Mouse (Mus musculus) MEL (cell line): ENCODE measurements around the gene Prl3d3. TPM values are rescaled to one million over a fixed set of nuclear protein-coding genes. Genes with fewer than 3 reads are reported as not detected.
"Not testable (repeated sequence)": the region's sequence is repeated elsewhere in the genome, so short reads cannot be mapped to it uniquely, and the experiment has no call there.

Experiments used
- DNase-seq: peaks from one replicate; pipeline ENCODE4 v3.0.0; 2011; ENCODE audit warnings: low read depth, low spot score
- H3K27ac ChIP-seq: 2 replicates; pipeline ENCODE4 v1.5.1; 2012; ENCODE audit warnings: low read depth, mild to moderate bottlenecking, control low read depth, low read length, moderate library complexity; ENCODE audit not compliant: control insufficient read depth
- H3K27me3 ChIP-seq, 2 experiments: fragments of 150-350 bp in 1 of 2; sonication (generic) in 1 of 2; 2 replicates each; pipeline ENCODE4 v1.6.1; 2012; ENCODE audit warnings: low read length in 2 of 2, mild to moderate bottlenecking in 2 of 2, improper control_type of control experiment in 1 of 2, moderate library complexity in 1 of 2; ENCODE audit not compliant: insufficient read depth in 2 of 2, control insufficient read depth in 1 of 2
- H3K36me3 ChIP-seq, 2 experiments: 2 replicates each; pipeline ENCODE4 v1.6.1; 2012 to 2014; ENCODE audit warnings: low read length in 2 of 2, improper control_type of control experiment in 1 of 2, inconsistent platforms in 1 of 2, mild to moderate bottlenecking in 1 of 2; ENCODE audit not compliant: insufficient read depth in 2 of 2, control insufficient read depth in 1 of 2
- H3K4me1 ChIP-seq, 2 experiments: fragments of 150-350 bp in 1 of 2; sonication (generic) in 1 of 2; 2 replicates each; pipeline ENCODE4 v1.6.1; 2012; ENCODE audit warnings: low read length in 2 of 2, improper control_type of control experiment in 1 of 2, mild to moderate bottlenecking in 1 of 2; ENCODE audit not compliant: insufficient read depth in 2 of 2, control insufficient read depth in 1 of 2
- H3K4me3 ChIP-seq, 2 experiments: fragments of 150-350 bp in 1 of 2; sonication (generic) in 1 of 2; 2 replicates each; pipeline ENCODE4 v1.5.1; 2012; ENCODE audit warnings: low read depth in 2 of 2, low read length in 2 of 2, mild to moderate bottlenecking in 2 of 2, moderate library complexity in 2 of 2, control low read depth in 1 of 2, improper control_type of control experiment in 1 of 2; ENCODE audit not compliant: control insufficient read depth in 1 of 2, insufficient read depth in 1 of 2
- H3K79me2 ChIP-seq: 2 replicates; pipeline ENCODE4 v1.6.1; 2012; ENCODE audit warnings: mild to moderate bottlenecking, low read length, moderate library complexity; ENCODE audit not compliant: control insufficient read depth, poor library complexity, insufficient read depth
- H3K9ac ChIP-seq: 2 replicates; pipeline ENCODE4 v1.6.1; 2012; ENCODE audit warnings: low read depth, mild to moderate bottlenecking, control low read depth, low read length, moderate library complexity; ENCODE audit not compliant: control insufficient read depth, poor library complexity, severe bottlenecking
- H3K9me3 ChIP-seq: fragments of 150-350 bp; sonication (generic); replicated peaks from 2 replicates; pipeline ENCODE4 v1.6.1; 2012; ENCODE audit warnings: mild to moderate bottlenecking, low read length, improper control_type of control experiment, moderate library complexity; ENCODE audit not compliant: insufficient read depth
- BHLHE40 ChIP-seq: IDR thresholded peaks from 2 replicates; pipeline ENCODE4 v1.6.1; 2012; ENCODE audit warnings: low read depth, mild to moderate bottlenecking, inconsistent platforms, low read length, improper control_type of control experiment, borderline replicate concordance
- CHD1 ChIP-seq: IDR thresholded peaks from 2 replicates; pipeline ENCODE4 v1.6.1; 2012; ENCODE audit warnings: low read depth, mild to moderate bottlenecking, inconsistent platforms, low read length, improper control_type of control experiment
- CTCF ChIP-seq, 3 experiments: IDR thresholded peaks in 2 of 3; conservative IDR thresholded peaks in 1 of 3; 2 replicates each; pipeline ENCODE4 v1.5.1; 2011 to 2012; ENCODE audit warnings: low read length in 3 of 3, low read depth in 2 of 3, mild to moderate bottlenecking in 2 of 3, improper control_type of control experiment in 1 of 3, inconsistent platforms in 1 of 3, mixed read lengths in 1 of 3, moderate library complexity in 1 of 3; ENCODE audit not compliant: control insufficient read depth in 1 of 3, insufficient read depth in 1 of 3, poor library complexity in 1 of 3, severe bottlenecking in 1 of 3
- E2F4 ChIP-seq: IDR thresholded peaks from 2 replicates; pipeline ENCODE4 v1.6.1; 2011; ENCODE audit warnings: low read depth, low read length, improper control_type of control experiment, borderline replicate concordance
- ELF1 ChIP-seq: IDR thresholded peaks from 2 replicates; pipeline ENCODE4 v1.6.1; 2014; ENCODE audit warnings: low read depth, mild to moderate bottlenecking, inconsistent platforms, low read length, improper control_type of control experiment, moderate library complexity
- EP300 ChIP-seq, 2 experiments: IDR thresholded peaks; 2 replicates each; pipeline ENCODE4 v1.6.1; 2011; ENCODE audit warnings: improper control_type of control experiment in 2 of 2, low read length in 2 of 2, low read depth in 1 of 2, mild to moderate bottlenecking in 1 of 2
- ETS1 ChIP-seq: IDR thresholded peaks from 2 replicates; pipeline ENCODE4 v1.6.1; 2012; ENCODE audit warnings: low read depth, mild to moderate bottlenecking, inconsistent platforms, low read length, improper control_type of control experiment, moderate library complexity
- GABPA ChIP-seq: IDR thresholded peaks from 2 replicates; pipeline ENCODE4 v1.6.1; 2012; ENCODE audit warnings: low read depth, mild to moderate bottlenecking, inconsistent platforms, low read length, improper control_type of control experiment, moderate library complexity
- MAX ChIP-seq: IDR thresholded peaks from 2 replicates; pipeline ENCODE4 v1.6.1; 2011; ENCODE audit warnings: low read length, improper control_type of control experiment
- MYC ChIP-seq: IDR thresholded peaks from 2 replicates; pipeline ENCODE4 v1.6.1; 2011; ENCODE audit warnings: low read depth, mild to moderate bottlenecking, low read length, improper control_type of control experiment, moderate library complexity
- NRF1 ChIP-seq: IDR thresholded peaks from 2 replicates; pipeline ENCODE4 v1.6.1; 2014; ENCODE audit warnings: low read depth, mild to moderate bottlenecking, inconsistent platforms, low read length, improper control_type of control experiment, moderate library complexity; ENCODE audit not compliant: poor library complexity, insufficient read depth, severe bottlenecking
- POLR2A ChIP-seq, 2 experiments: IDR thresholded peaks; 2 replicates each; pipeline ENCODE4 v1.6.1; 2011 to 2012; ENCODE audit warnings: low read length in 2 of 2, mild to moderate bottlenecking in 2 of 2, control low read depth in 1 of 2, improper control_type of control experiment in 1 of 2, low read depth in 1 of 2, moderate library complexity in 1 of 2; ENCODE audit not compliant: control insufficient read depth in 1 of 2, insufficient read depth in 1 of 2, poor library complexity in 1 of 2
- POLR2AphosphoS2 ChIP-seq: IDR thresholded peaks from 2 replicates; pipeline ENCODE4 v1.6.1; 2011; ENCODE audit warnings: low read length, improper control_type of control experiment
- RAD21 ChIP-seq: IDR thresholded peaks from 2 replicates; pipeline ENCODE4 v1.6.1; 2011; ENCODE audit warnings: mild to moderate bottlenecking, low read depth, low read length, improper control_type of control experiment
- SIN3A ChIP-seq: IDR thresholded peaks from 2 replicates; pipeline ENCODE4 v1.6.1; 2012; ENCODE audit warnings: low read length, improper control_type of control experiment, inconsistent platforms
- SMC3 ChIP-seq: IDR thresholded peaks from 2 replicates; pipeline ENCODE4 v1.6.1; 2011; ENCODE audit warnings: low read depth, low read length, improper control_type of control experiment
- TAL1 ChIP-seq: IDR thresholded peaks from 2 replicates; pipeline ENCODE4 v1.6.1; 2012; ENCODE audit warnings: mild to moderate bottlenecking, inconsistent platforms, low read length, moderate library complexity, mixed read lengths
- TCF12 ChIP-seq: IDR thresholded peaks from 2 replicates; pipeline ENCODE4 v1.6.1; 2014; ENCODE audit warnings: low read depth, mild to moderate bottlenecking, inconsistent platforms, low read length, improper control_type of control experiment, moderate library complexity
- USF1 ChIP-seq: IDR thresholded peaks from 2 replicates; pipeline ENCODE4 v1.6.1; 2014; ENCODE audit warnings: low read depth, mild to moderate bottlenecking, inconsistent platforms, low read length, improper control_type of control experiment, moderate library complexity
- polyA plus RNA-seq, 2 experiments: library from polyadenylated mRNA; stranded (reverse) in 1 of 2; unstranded in 1 of 2; fragments of >175 nt in 1 of 2; fragments of >200 nt in 1 of 2; gene quantifications; 2 replicates each; pipeline versions ENCODE4 v1.2.1 to v1.2.4; 2012; ENCODE audit warnings: low replicate concordance in 2 of 2, low read depth in 1 of 2; ENCODE audit not compliant: insufficient read length in 2 of 2, insufficient read depth in 1 of 2, missing spikeins in 1 of 2
- total RNA-seq: library from RNA; depleted of rRNA; stranded (reverse); fragments of 300-350 nt; gene quantifications from 2 replicates; pipeline ENCODE4 v1.2.3, GENCODE M21; 2012; rRNA removed

Prl3d3 gene
- not detected in 2 replicates for total RNA-seq
- polyA plus RNA-seq, result not detected

DNA sequence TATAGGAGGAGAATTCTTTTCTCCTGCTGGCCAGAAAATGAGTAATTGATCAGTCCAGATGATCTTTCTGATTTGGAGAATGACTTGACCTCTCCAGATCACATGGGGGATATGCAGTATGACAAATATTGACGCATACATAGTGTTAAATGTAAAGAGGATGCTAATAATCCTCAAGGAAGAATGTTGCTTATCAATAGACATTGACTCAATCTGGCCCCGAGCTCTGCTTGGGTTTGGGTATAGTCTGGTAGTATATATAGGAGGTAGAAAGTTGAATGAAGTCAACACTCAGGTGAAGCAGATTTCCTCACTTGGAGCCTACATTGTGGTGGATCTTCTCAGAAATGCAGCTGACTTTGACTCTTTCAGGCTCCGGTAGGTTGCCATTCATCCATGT, at the start of gene Prl3d3:
Prl3d3 (plus strand) TSS at position 301 of the 400 bp plus-strand sequence.
- not testable (repeated sequence) for H3K79me2 ChIP-seq, DNase-seq, H3K4me3 ChIP-seq, H3K27ac ChIP-seq, H3K9me3 ChIP-seq, H3K27me3 ChIP-seq, H3K9ac ChIP-seq, H3K36me3 ChIP-seq, H3K4me1 ChIP-seq

DNA sequence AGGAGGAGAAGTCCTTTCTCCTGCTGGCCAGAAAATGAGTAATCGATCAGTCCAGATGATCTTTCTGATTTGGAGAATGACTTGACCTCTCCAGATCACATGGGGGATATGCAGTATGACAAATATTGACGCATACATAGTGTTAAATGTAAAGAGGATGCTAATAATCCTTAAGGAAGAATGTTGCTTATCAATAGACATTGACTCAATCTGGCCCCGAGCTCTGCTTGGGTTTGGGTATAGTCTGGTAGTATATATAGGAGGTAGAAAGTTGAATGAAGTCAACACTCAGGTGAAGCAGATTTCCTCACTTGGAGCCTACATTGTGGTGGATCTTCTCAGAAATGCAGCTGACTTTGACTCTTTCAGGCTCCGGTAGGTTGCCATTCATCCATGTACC, 35.2 kb upstream of the Prl3d3 start, which contains the start of gene Prl3d2:
Prl3d2 (plus strand) TSS at position 301 of the 400 bp plus-strand sequence.
- H3K4me3 ChIP-seq, H3K27ac ChIP-seq, H3K4me1 ChIP-seq, H3K9ac ChIP-seq, H3K79me2 ChIP-seq, H3K36me3 ChIP-seq, DNase-seq, H3K27me3 ChIP-seq, H3K9me3 ChIP-seq: not testable (repeated sequence)

DNA sequence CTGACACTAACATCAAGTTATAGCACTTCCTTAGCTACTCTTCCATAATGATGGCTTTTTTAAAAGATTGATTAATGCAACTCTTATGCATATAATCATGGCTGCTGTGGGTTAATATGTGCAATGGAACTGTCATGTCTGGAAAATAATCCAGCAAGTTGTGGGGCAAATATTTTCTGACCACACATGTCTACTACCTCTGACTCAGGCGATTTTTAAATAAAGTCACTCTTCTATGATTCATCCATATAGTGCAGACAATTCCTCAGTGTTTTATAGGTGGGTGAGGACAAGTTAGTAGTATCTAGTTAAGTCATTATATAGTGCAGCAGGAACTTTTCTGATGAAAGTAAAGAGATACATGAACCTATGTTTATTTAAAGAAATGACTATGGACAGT, 8.3 kb upstream of the Prl3d3 start:
- no peak overlapping the region for H3K4me3 ChIP-seq
- H3K27ac ChIP-seq, result no peak overlapping the region
- DNase-seq, result no peak
- no peaks in the 10 kb centered on the region for H3K9me3 ChIP-seq
- H3K79me2 ChIP-seq, result no peaks in the 10 kb centered on the region
- H3K36me3 ChIP-seq, result no peaks in the 10 kb centered on the region
- no peak overlapping the region for H3K9ac ChIP-seq
- no peaks in the 10 kb centered on the region for H3K4me1 ChIP-seq
- TF ChIP-seq SIN3A (no peak), BHLHE40 (no peak), NRF1 (no peak), POLR2A (IDR thresholded peaks at IDR 0.05; ENCODE audit: control insufficient read depth in 1 of 2, insufficient read depth in 1 of 2, low read depth in 1 of 2, low read length in 2 of 2, poor library complexity in 1 of 2) (no peak), GABPA (no peak), CHD1 (no peak), TCF12 (no peak), TAL1 (no peak), ELF1 (no peak), POLR2AphosphoS2 (no peak), ETS1 (no peak), E2F4 (no peak), RAD21 (no peak), USF1 (no peak), SMC3 (no peak), CTCF (IDR thresholded peaks at IDR 0.05 in 2 of 3, conservative IDR thresholded peaks at IDR 0.05 in 1 of 3; ENCODE audit: control insufficient read depth in 1 of 3, insufficient read depth in 1 of 3, low read depth in 2 of 3, low read length in 3 of 3, poor library complexity in 1 of 3, severe bottlenecking in 1 of 3) (no peak), MYC (no peak), MAX (no peak), EP300 (IDR thresholded peaks at IDR 0.05; ENCODE audit: low read depth in 1 of 2, low read length in 2 of 2) (no peak)
- no peaks in the 10 kb centered on the region for H3K27me3 ChIP-seq
